Mouse (Mus musculus): Measurements from ENCODE around the gene Gpnmb. TPM values are rescaled to one million over a fixed set of nuclear protein-coding genes. Genes with fewer than 3 reads are reported as not detected.
A peak's percentile ranks its signal among the peaks of the same experiment; 100 is the strongest.

Gpnmb gene
- polyA plus RNA-seq, 1 experiment from 2014 or later = 1.2 TPM

- peak overlapping the region; percentile 63 for H3K4me2 ChIP-seq (replicated peaks; ENCODE audit: low read depth)
- no peaks in the 10 kb centered on the region for H3K4me1 ChIP-seq (replicated peaks; ENCODE audit: control insufficient read depth, insufficient read depth, low read length)
- H3K9me3 ChIP-seq (ENCODE audit: control insufficient read depth) = no peaks in the 10 kb centered on the region
- peak; percentile 78 for TF ChIP-seq CTCF (IDR thresholded peaks at IDR 0.05; ENCODE audit: low read depth)
- H3K36me3 ChIP-seq (ENCODE audit: control insufficient read depth, insufficient read depth) = no peaks in the 10 kb centered on the region
- H3K27me3 ChIP-seq (replicated peaks; ENCODE audit: control insufficient read depth, insufficient read depth, low read length) = no peaks in the 10 kb centered on the region
- H3K27ac ChIP-seq (ENCODE audit: low read depth, low read length) = no peak overlapping the region
- H3K9ac ChIP-seq (ENCODE audit: low read depth, low read length) = no peak overlapping the region
- ATAC-seq = no peak
- WGBS = 11% methylated on average over 18 of the region's 18 CpGs
- peak overlapping the region; percentile 34 for H3K4me3 ChIP-seq (ENCODE audit: low read depth, low read length)
Observed at GRCm38 (mm10) chr6:49039470-49040180, 3.3 kb downstream of the Gpnmb start.

DNA sequence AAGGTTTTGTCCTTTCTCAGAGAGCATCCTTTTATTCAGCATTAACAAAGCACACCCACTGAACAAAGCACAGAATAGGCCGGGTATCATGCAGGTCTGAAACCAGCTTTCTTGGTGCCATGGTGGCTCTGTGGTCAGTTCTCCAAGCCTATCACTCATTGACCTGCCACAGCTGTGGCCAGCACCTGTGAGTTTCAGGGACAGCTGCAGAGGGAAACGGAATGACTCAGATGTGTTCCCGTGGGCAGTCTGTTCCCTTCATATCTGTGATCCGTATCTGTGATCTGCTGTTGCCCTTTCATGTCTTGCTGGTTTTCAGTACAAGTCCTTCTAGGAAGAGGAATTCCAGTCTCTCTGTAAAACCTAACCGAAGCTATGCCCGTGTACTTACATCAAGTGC lies 10.2 kb downstream of the Gpnmb start:
- 72% methylated on average over 6 of the region's 6 CpGs for WGBS

GRCm38 (mm10) chr6:49046976-49047375 lies 10.6 kb downstream of the Gpnmb start:
- Histone ChIP-seq H3K9me3 (ENCODE audit: control insufficient read depth) (no peaks in the 10 kb centered on the region), H3K4me3 (ENCODE audit: low read depth, low read length) (no peak overlapping the region), H3K4me1 (replicated peaks; ENCODE audit: control insufficient read depth, insufficient read depth, low read length) (no peaks in the 10 kb centered on the region), H3K27ac (ENCODE audit: low read depth, low read length) (no peak overlapping the region), H3K36me3 (ENCODE audit: control insufficient read depth, insufficient read depth) (no peaks in the 10 kb centered on the region), H3K9ac (ENCODE audit: low read depth, low read length) (no peak overlapping the region), H3K27me3 (replicated peaks; ENCODE audit: control insufficient read depth, insufficient read depth, low read length) (no peaks in the 10 kb centered on the region), H3K4me2 (replicated peaks; ENCODE audit: low read depth) (no peak overlapping the region)
- no peak for ATAC-seq
- WGBS = 64% methylated on average over 8 of the region's 8 CpGs
- no peak for TF ChIP-seq CTCF (IDR thresholded peaks at IDR 0.05; ENCODE audit: low read depth)

More for the DNA sequence above, 10.2 kb downstream of the Gpnmb start:
- H3K4me3 ChIP-seq (ENCODE audit: low read depth, low read length) = no peak overlapping the region
- no peak overlapping the region for H3K4me2 ChIP-seq (replicated peaks; ENCODE audit: low read depth)
- no peaks in the 10 kb centered on the region for H3K27me3 ChIP-seq (replicated peaks; ENCODE audit: control insufficient read depth, insufficient read depth, low read length)
- H3K36me3 ChIP-seq (ENCODE audit: control insufficient read depth, insufficient read depth) = no peaks in the 10 kb centered on the region
- H3K4me1 ChIP-seq (replicated peaks; ENCODE audit: control insufficient read depth, insufficient read depth, low read length) = no peaks in the 10 kb centered on the region
- no peaks in the 10 kb centered on the region for H3K9me3 ChIP-seq (ENCODE audit: control insufficient read depth)
- no peak overlapping the region for H3K9ac ChIP-seq (ENCODE audit: low read depth, low read length)
- TF ChIP-seq CTCF (IDR thresholded peaks at IDR 0.05; ENCODE audit: low read depth) = no peak
- H3K27ac ChIP-seq (ENCODE audit: low read depth, low read length) = no peak overlapping the region
- no peak for ATAC-seq

- Histone ChIP-seq H3K4me2 (replicated peaks; ENCODE audit: low read depth) (no peak overlapping the region), H3K4me3 (ENCODE audit: low read depth, low read length) (no peak overlapping the region), H3K27ac (ENCODE audit: low read depth, low read length) (no peak overlapping the region), H3K4me1 (replicated peaks; ENCODE audit: control insufficient read depth, insufficient read depth, low read length) (no peaks in the 10 kb centered on the region), H3K9ac (ENCODE audit: low read depth, low read length) (no peak overlapping the region), H3K27me3 (replicated peaks; ENCODE audit: control insufficient read depth, insufficient read depth, low read length) (no peaks in the 10 kb centered on the region), H3K36me3 (ENCODE audit: control insufficient read depth, insufficient read depth) (no peaks in the 10 kb centered on the region), H3K9me3 (ENCODE audit: control insufficient read depth) (no peaks in the 10 kb centered on the region)
- 60% methylated on average over 10 of the region's 10 CpGs for WGBS
- ATAC-seq = no peak
- TF ChIP-seq CTCF (IDR thresholded peaks at IDR 0.05; ENCODE audit: low read depth) = no peak
Observed at GRCm38 (mm10) chr6:49047848-49048247, 11.5 kb downstream of the Gpnmb start.

DNA sequence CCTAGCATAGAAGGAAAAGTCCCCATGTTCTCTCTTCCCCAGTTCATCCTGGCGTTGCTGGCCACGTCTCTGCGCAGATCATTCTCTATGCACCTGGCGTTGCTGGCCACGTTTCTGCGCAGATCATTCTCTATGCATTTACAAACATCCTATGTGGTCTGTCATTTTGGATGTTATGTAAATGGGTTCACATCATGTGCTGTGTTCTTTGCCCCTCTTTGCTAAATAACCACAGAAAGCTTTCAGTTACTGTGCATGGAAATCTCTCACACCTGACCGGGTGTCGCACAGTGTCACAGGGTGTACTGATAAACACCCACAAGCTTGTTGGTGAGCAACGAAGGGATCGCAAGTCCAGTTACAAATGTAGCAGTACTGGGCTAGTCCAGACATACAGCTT lies 12.0 kb downstream of the Gpnmb start:
- no peak for TF ChIP-seq CTCF (IDR thresholded peaks at IDR 0.05; ENCODE audit: low read depth)
- H3K4me2 ChIP-seq (replicated peaks; ENCODE audit: low read depth) = no peak overlapping the region
- 84% methylated on average over 10 of the region's 10 CpGs for WGBS

GRCm38 (mm10) chr6:49050677-49051410 lies 14.5 kb downstream of the Gpnmb start:
- Histone ChIP-seq H3K9ac (ENCODE audit: low read depth, low read length) (no peak overlapping the region), H3K4me2 (replicated peaks; ENCODE audit: low read depth) (no peak overlapping the region), H3K27ac (ENCODE audit: low read depth, low read length) (no peak overlapping the region), H3K9me3 (ENCODE audit: control insufficient read depth) (no peaks in the 10 kb centered on the region), H3K4me3 (ENCODE audit: low read depth, low read length) (no peak overlapping the region), H3K4me1 (replicated peaks; ENCODE audit: control insufficient read depth, insufficient read depth, low read length) (no peaks in the 10 kb centered on the region), H3K36me3 (ENCODE audit: control insufficient read depth, insufficient read depth) (no peaks in the 10 kb centered on the region), H3K27me3 (replicated peaks; ENCODE audit: control insufficient read depth, insufficient read depth, low read length) (no peaks in the 10 kb centered on the region)
- 77% methylated on average over 11 of the region's 11 CpGs for WGBS
- no peak for ATAC-seq
- TF ChIP-seq CTCF (IDR thresholded peaks at IDR 0.05; ENCODE audit: low read depth) = no peak

More for the DNA sequence above, 12.0 kb downstream of the Gpnmb start:
- Histone ChIP-seq H3K36me3 (ENCODE audit: control insufficient read depth, insufficient read depth) (no peaks in the 10 kb centered on the region), H3K27ac (ENCODE audit: low read depth, low read length) (no peak overlapping the region), H3K4me1 (replicated peaks; ENCODE audit: control insufficient read depth, insufficient read depth, low read length) (no peaks in the 10 kb centered on the region), H3K27me3 (replicated peaks; ENCODE audit: control insufficient read depth, insufficient read depth, low read length) (no peaks in the 10 kb centered on the region), H3K9me3 (ENCODE audit: control insufficient read depth) (no peaks in the 10 kb centered on the region), H3K4me3 (ENCODE audit: low read depth, low read length) (no peak overlapping the region), H3K9ac (ENCODE audit: low read depth, low read length) (no peak overlapping the region)
- no peak for ATAC-seq

Measured in intestine, postnatal 0 days (tissue).